Mouse (Mus musculus) brown adipose tissue, adult 24 weeks (tissue): ENCODE results near the gene Trim2. TPM values are rescaled to one million over a fixed set of nuclear protein-coding genes. Genes with fewer than 3 reads are reported as not detected.
A peak's percentile ranks its signal among the peaks of the same experiment; 100 is the strongest.

Source experiments
- H3K27ac ChIP-seq: fragments of 200-500 bp; replicated peaks from 2 replicates; pipeline ENCODE4 v1.5.1; 2012; ENCODE audit warnings: low read depth, mild to moderate bottlenecking, low read length
- H3K4me1 ChIP-seq: fragments of 200-500 bp; 2 replicates; pipeline ENCODE4 v1.6.1; 2012; ENCODE audit warnings: low read length, mixed read lengths; ENCODE audit not compliant: control insufficient read depth, insufficient read depth, insufficient read length
- H3K4me3 ChIP-seq: fragments of 200-500 bp; 2 replicates; pipeline ENCODE4 v1.5.1; 2012; ENCODE audit warnings: low read depth, mild to moderate bottlenecking, low read length, moderate library complexity; ENCODE audit not compliant: insufficient read depth
- polyA plus RNA-seq: library from polyadenylated mRNA; stranded (reverse); fragments of >200 nt; gene quantifications from 2 replicates; pipeline ENCODE4 v1.2.4, GENCODE M21; 2012; ENCODE audit not compliant: missing spikeins, insufficient read depth, insufficient read length

Gene Trim2
- polyA plus RNA-seq, 1 experiment: 14.2 TPM

GRCm38 (mm10) chr3:84168943-84169342, 137.7 kb downstream of the Trim2 start:
- Histone ChIP-seq H3K4me1 (no peaks in the 10 kb centered on the region), H3K4me3 (no peak overlapping the region), H3K27ac (no peak overlapping the region)

GRCm38 (mm10) chr3:84166073-84166472, 140.6 kb downstream of the Trim2 start:
- H3K4me3 ChIP-seq: no peak overlapping the region
- no peak overlapping the region for H3K27ac ChIP-seq
- no peaks in the 10 kb centered on the region for H3K4me1 ChIP-seq

GRCm38 (mm10) chr3:84165391-84165790, 141.3 kb downstream of the Trim2 start:
- Histone ChIP-seq H3K4me1 (no peaks in the 10 kb centered on the region), H3K27ac (no peak overlapping the region), H3K4me3 (no peak overlapping the region)

GRCm38 (mm10) chr3:84157559-84158350, 148.9 kb downstream of the Trim2 start:
- no peak overlapping the region for H3K27ac ChIP-seq
- H3K4me1 ChIP-seq: no peaks in the 10 kb centered on the region

GRCm38 (mm10) chr3:84157011-84157410, 149.7 kb downstream of the Trim2 start:
- no peak overlapping the region for H3K27ac ChIP-seq
- no peak overlapping the region for H3K4me3 ChIP-seq
- no peaks in the 10 kb centered on the region for H3K4me1 ChIP-seq

More at GRCm38 (mm10) chr3:84157559-84158350, 148.9 kb downstream of the Trim2 start:
- H3K4me3 ChIP-seq: no peak overlapping the region

GRCm38 (mm10) chr3:84156105-84156504, 150.6 kb downstream of the Trim2 start:
- Histone ChIP-seq H3K4me3 (no peak overlapping the region), H3K27ac (no peak overlapping the region), H3K4me1 (no peaks in the 10 kb centered on the region)

- peak within 1 kb of the TSS; percentile 62 for H3K4me3 ChIP-seq
- no peak within 1 kb of the TSS for H3K27ac ChIP-seq
- H3K4me1 ChIP-seq: no peaks in the 10 kb centered on the region
These were observed 151.1 kb downstream of the Trim2 start, which contains the start of gene Mnd1 for GRCm38 (mm10) chr3:84155558-84156006. Gene Mnd1 (minus strand): TSS chr3:84155786.

- Histone ChIP-seq H3K4me3 (peak overlapping the region; percentile 62), H3K27ac (no peak overlapping the region), H3K4me1 (no peaks in the 10 kb centered on the region)
These were observed 151.5 kb downstream of the Trim2 start for GRCm38 (mm10) chr3:84155146-84155545.

- H3K27ac ChIP-seq: no peak overlapping the region
- H3K4me1 ChIP-seq: no peaks in the 10 kb centered on the region
- no peak overlapping the region for H3K4me3 ChIP-seq
These were observed 151.9 kb downstream of the Trim2 start for GRCm38 (mm10) chr3:84154721-84155141.

- Histone ChIP-seq H3K27ac (no peak overlapping the region), H3K4me1 (no peaks in the 10 kb centered on the region), H3K4me3 (no peak overlapping the region)
These were observed 156.8 kb downstream of the Trim2 start for GRCm38 (mm10) chr3:84149831-84150230.

- Histone ChIP-seq H3K4me3 (no peak overlapping the region), H3K4me1 (no peaks in the 10 kb centered on the region), H3K27ac (no peak overlapping the region)
These were observed 165.7 kb downstream of the Trim2 start for GRCm38 (mm10) chr3:84140947-84141346.

- Histone ChIP-seq H3K4me1 (0 out of 2 replicates have a peak, but pooled peaks cover 2% of the 10 kb centered on the region), H3K4me3 (no peak overlapping the region), H3K27ac (peak overlapping the region; percentile 42)
These were observed 170.2 kb downstream of the Trim2 start for GRCm38 (mm10) chr3:84136509-84136908.

GRCm38 (mm10) chr3:84135933-84136332, 170.7 kb downstream of the Trim2 start:
- 0 out of 2 replicates have a peak, but pooled peaks cover 2% of the 10 kb centered on the region for H3K4me1 ChIP-seq
- H3K4me3 ChIP-seq: peak overlapping the region; percentile 39
- peak overlapping the region; percentile 73 for H3K27ac ChIP-seq

GRCm38 (mm10) chr3:84135387-84135786, 171.3 kb downstream of the Trim2 start:
- Histone ChIP-seq H3K4me3 (peak overlapping the region; percentile 39), H3K27ac (peak overlapping the region; percentile 73), H3K4me1 (0 out of 2 replicates have a peak, but pooled peaks cover 2% of the 10 kb centered on the region)

GRCm38 (mm10) chr3:84131369-84131768, 175.3 kb downstream of the Trim2 start:
- Histone ChIP-seq H3K27ac (no peak overlapping the region), H3K4me3 (no peak overlapping the region), H3K4me1 (peaks cover 8% of the 10 kb centered on the region; the same call in 1 of the 2 replicates)

GRCm38 (mm10) chr3:84130776-84131175, 175.9 kb downstream of the Trim2 start:
- Histone ChIP-seq H3K4me3 (no peak overlapping the region), H3K4me1 (peaks cover 7% of the 10 kb centered on the region; the same call in 1 of the 2 replicates), H3K27ac (no peak overlapping the region)
